Mouse (Mus musculus) kidney, embryonic 16.5 days (tissue): ENCODE results near the gene Fcgr3. TPM values are rescaled to one million over a fixed set of nuclear protein-coding genes. Genes with fewer than 3 reads are reported as not detected.

Source experiments
- ATAC-seq: fragments of 200-750 bp; cut with Nextera tagmentation; 2 replicates; pipeline ENCODE4 v1.8.0; 2017; ENCODE audit warnings: moderate TSS enrichment; ENCODE audit not compliant: low FRiP score, low TSS enrichment
- H3K27ac ChIP-seq: fragments of 300-500 bp; sonication (generic); 2 replicates; pipeline ENCODE4 v1.5.1; 2014; ENCODE audit warnings: low read length
- H3K27me3 ChIP-seq: fragments of 300-500 bp; sonication (generic); 2 replicates; pipeline ENCODE4 v1.6.1; 2014; ENCODE audit warnings: low read length, control low read depth, mixed read lengths; ENCODE audit not compliant: insufficient read depth
- H3K36me3 ChIP-seq: fragments of 300-500 bp; sonication (generic); 2 replicates; pipeline ENCODE4 v1.6.1; 2014; ENCODE audit warnings: low read length, control low read depth, mixed read lengths; ENCODE audit not compliant: insufficient read depth
- H3K4me1 ChIP-seq: fragments of 300-500 bp; sonication (generic); 2 replicates; pipeline ENCODE4 v1.6.1; 2014; ENCODE audit warnings: low read length, control low read depth, mixed read lengths; ENCODE audit not compliant: insufficient read depth
- H3K4me2 ChIP-seq: fragments of 300-500 bp; sonication (generic); replicated peaks from 2 replicates; pipeline ENCODE4 v1.6.1; 2014; ENCODE audit warnings: low read depth, low read length
- H3K4me3 ChIP-seq: fragments of 300-500 bp; sonication (generic); 2 replicates; pipeline ENCODE4 v1.5.1; 2014; ENCODE audit warnings: mild to moderate bottlenecking, low read length
- H3K9ac ChIP-seq: fragments of 300-500 bp; sonication (generic); replicated peaks from 2 replicates; pipeline ENCODE4 v1.6.1; 2014; ENCODE audit warnings: low read length
- H3K9me3 ChIP-seq: fragments of 300-500 bp; sonication (generic); 2 replicates; pipeline ENCODE4 v1.6.1; 2016; ENCODE audit warnings: low read length, control low read depth
- WGBS: fragments of 180-500 bp; shearing (Covaris S2); extraction: QIAGEN DNeasy Blood & Tissue Kit; methylation state at CpG from one replicate; pipeline ENCODE4 v1.1.7; 2014; 5-methylcytosine and 5-hydroxymethylcytosine counted together
- polyA plus RNA-seq: library from polyadenylated mRNA; unstranded; fragments of >200 nt; fragmentation: Nextera tagmentation; extraction: Ambion mirVana; gene quantifications from 2 replicates; pipeline ENCODE4 v1.2.1, GENCODE M21; 2015

Gene Fcgr3
- polyA plus RNA-seq, 1 experiment from 2014 or later = 9.0 TPM

DNA sequence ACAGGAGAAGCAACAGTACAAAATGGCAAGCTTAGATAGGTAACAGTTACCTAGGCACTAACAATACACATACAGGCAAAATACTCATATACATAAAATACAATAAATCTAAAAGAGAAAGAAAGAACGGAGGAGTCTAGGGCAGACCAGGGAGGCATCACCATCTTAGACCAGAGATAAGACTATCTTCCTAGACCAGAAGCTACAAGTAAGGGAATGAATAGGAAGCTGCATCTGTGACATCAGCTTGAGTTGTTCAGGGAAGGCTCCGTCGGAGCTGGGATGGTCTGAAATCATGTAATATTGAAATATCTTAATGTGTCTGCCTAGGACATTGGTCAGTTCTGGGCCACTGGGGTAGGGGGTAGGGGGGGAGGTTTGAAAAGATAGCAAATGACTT lies 33.0 kb downstream of the Fcgr3 start:
- Histone ChIP-seq H3K9ac (no peak overlapping the region), H3K27me3 (peaks cover 24% of the 10 kb centered on the region), H3K27ac (no peak overlapping the region), H3K4me1 (peaks cover 10% of the 10 kb centered on the region), H3K36me3 (no peaks in the 10 kb centered on the region), H3K4me2 (no peak overlapping the region), H3K4me3 (no peak overlapping the region), H3K9me3 (no peaks in the 10 kb centered on the region)
- ATAC-seq = no peak
- 91% methylated on average over 3 of the region's 3 CpGs for WGBS

DNA sequence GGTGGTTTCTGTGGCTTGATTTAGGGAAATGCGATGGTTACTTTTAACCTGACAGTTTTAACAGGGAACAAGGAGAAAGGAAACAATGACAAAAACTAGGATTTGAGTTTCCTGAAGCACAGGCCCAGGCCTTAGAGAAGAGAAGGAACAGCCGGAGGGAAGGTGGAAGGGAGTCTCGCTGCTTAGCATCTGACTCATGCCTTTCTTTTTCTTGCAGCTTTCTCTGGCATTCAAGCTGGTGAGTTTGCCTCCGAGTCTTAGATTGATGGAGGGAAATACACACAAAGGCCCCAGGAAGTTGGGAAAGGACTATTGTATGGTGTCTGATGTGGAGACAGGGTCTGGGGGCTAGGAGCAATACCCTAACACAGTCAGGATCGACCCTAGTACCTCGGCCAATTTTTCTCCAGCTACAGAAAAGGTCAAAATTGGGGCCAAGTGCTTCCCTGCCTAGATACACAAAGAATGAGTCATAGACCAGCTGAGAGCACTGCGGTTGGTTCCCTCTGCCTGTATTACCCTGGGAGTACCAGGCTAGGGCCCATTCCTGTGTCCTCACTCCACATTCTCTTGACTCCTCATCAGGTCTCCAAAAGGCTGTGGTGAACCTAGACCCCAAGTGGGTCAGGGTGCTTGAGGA lies 45.3 kb downstream of the Fcgr3 start:
- 79% methylated on average over 7 of the region's 7 CpGs for WGBS
- H3K4me2 ChIP-seq = no peak overlapping the region

DNA sequence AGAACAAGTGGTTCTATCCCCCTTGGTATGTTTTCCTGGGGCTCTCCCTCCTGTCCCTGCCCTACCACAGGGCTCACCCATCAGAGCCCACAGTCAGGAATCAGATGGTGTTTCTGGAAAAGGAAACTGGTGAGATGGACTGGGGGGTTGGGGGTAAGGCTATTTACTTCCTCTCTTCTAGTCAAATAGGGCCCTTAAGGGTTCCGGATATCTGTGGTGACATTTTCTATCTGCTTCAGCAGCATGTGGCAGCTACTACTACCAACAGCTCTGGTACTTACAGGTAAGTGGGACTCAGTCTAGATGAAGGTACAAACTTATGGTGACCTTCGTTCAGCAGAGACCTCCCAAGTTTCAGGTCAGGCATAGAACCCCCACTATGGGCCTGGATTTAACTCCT lies 46.0 kb downstream of the Fcgr3 start, which contains the start of gene Fcgr4:
TSS of gene Fcgr4 (plus strand) at position 184 of the 400 bp plus-strand sequence.
- ATAC-seq = no peak
- no peaks in the 10 kb centered on the region for H3K27me3 ChIP-seq
- no peak within 1 kb of the TSS for H3K4me2 ChIP-seq
- H3K36me3 ChIP-seq = no peaks in the 10 kb centered on the region
- no peaks in the 10 kb centered on the region for H3K9me3 ChIP-seq
- H3K4me3 ChIP-seq = no peak within 1 kb of the TSS
- no peak within 1 kb of the TSS for H3K9ac ChIP-seq
- H3K27ac ChIP-seq = no peak within 1 kb of the TSS
- no peaks in the 10 kb centered on the region for H3K4me1 ChIP-seq
- WGBS = 90% methylated on average over 2 of the region's 2 CpGs

More for the DNA sequence above, 45.3 kb downstream of the Fcgr3 start:
- no peak overlapping the region for H3K4me3 ChIP-seq
- no peak overlapping the region for H3K9ac ChIP-seq
- H3K9me3 ChIP-seq = no peaks in the 10 kb centered on the region
- H3K27me3 ChIP-seq = no peaks in the 10 kb centered on the region
- no peaks in the 10 kb centered on the region for H3K36me3 ChIP-seq
- no peaks in the 10 kb centered on the region for H3K4me1 ChIP-seq
- no peak overlapping the region for H3K27ac ChIP-seq
- ATAC-seq = no peak

GRCm38 (mm10) chr1:171017468-171018158 lies 47.1 kb downstream of the Fcgr3 start:
- no peak for ATAC-seq
- H3K9me3 ChIP-seq = no peaks in the 10 kb centered on the region
- no peak overlapping the region for H3K27ac ChIP-seq
- H3K27me3 ChIP-seq = no peaks in the 10 kb centered on the region
- H3K9ac ChIP-seq = no peak overlapping the region
- no peaks in the 10 kb centered on the region for H3K4me1 ChIP-seq
- no peaks in the 10 kb centered on the region for H3K36me3 ChIP-seq
- 32% methylated on average over 6 of the region's 6 CpGs for WGBS
- H3K4me2 ChIP-seq = no peak overlapping the region
- no peak overlapping the region for H3K4me3 ChIP-seq

GRCm38 (mm10) chr1:171016676-171017356 lies 47.9 kb downstream of the Fcgr3 start:
- H3K27me3 ChIP-seq = no peaks in the 10 kb centered on the region
- no peak for ATAC-seq
- WGBS = 80% methylated on average over 6 of the region's 6 CpGs
- no peak overlapping the region for H3K4me2 ChIP-seq
- H3K9me3 ChIP-seq = no peaks in the 10 kb centered on the region
- no peak overlapping the region for H3K9ac ChIP-seq
- H3K36me3 ChIP-seq = no peaks in the 10 kb centered on the region
- H3K4me1 ChIP-seq = no peaks in the 10 kb centered on the region
- H3K27ac ChIP-seq = no peak overlapping the region
- H3K4me3 ChIP-seq = no peak overlapping the region

DNA sequence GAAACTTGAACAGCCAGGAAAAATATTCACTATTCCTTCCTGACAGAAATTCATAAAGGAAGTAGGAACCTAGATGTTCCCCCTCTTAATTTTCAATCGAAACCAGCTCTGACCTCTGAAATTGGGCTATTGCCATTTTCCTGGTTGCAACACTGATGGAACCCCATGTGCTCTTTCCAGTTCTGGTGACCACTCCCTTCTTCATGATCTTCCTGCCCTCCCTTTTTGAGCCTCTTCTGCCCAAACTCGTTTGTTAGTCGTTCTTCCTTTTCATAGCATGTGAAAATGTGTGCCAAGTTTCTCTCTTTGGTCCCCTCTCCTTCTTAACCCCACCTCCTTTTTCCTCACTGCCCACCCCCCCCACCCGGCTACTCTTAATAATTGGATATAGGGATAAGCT lies 53.0 kb downstream of the Fcgr3 start:
- no peaks in the 10 kb centered on the region for H3K36me3 ChIP-seq
- H3K27ac ChIP-seq = no peak overlapping the region
- no peak overlapping the region for H3K4me3 ChIP-seq
- H3K27me3 ChIP-seq = no peaks in the 10 kb centered on the region
- no peak overlapping the region for H3K4me2 ChIP-seq
- WGBS = 85% methylated on average over 4 of the region's 4 CpGs
- H3K9ac ChIP-seq = no peak overlapping the region
- H3K9me3 ChIP-seq = peaks cover 3% of the 10 kb centered on the region; the same call in 1 of the 2 replicates
- no peak for ATAC-seq
- no peaks in the 10 kb centered on the region for H3K4me1 ChIP-seq

GRCm38 (mm10) chr1:171006905-171007304 lies 57.8 kb downstream of the Fcgr3 start:
- Histone ChIP-seq H3K4me3 (no peak overlapping the region), H3K27me3 (no peaks in the 10 kb centered on the region), H3K36me3 (no peaks in the 10 kb centered on the region), H3K4me1 (no peaks in the 10 kb centered on the region), H3K4me2 (no peak overlapping the region), H3K9me3 (peaks cover 3% of the 10 kb centered on the region; the same call in 1 of the 2 replicates), H3K9ac (no peak overlapping the region), H3K27ac (no peak overlapping the region)
- WGBS = 88% methylated on average over 2 of the region's 2 CpGs
- no peak for ATAC-seq

- H3K27me3 ChIP-seq = no peaks in the 10 kb centered on the region
- H3K4me2 ChIP-seq = no peak overlapping the region
- no peak overlapping the region for H3K4me3 ChIP-seq
- WGBS = 86% methylated on average over 4 of the region's 4 CpGs
- ATAC-seq = no peak
- H3K9me3 ChIP-seq = peaks cover 3% of the 10 kb centered on the region; the same call in 1 of the 2 replicates
- no peak overlapping the region for H3K9ac ChIP-seq
- H3K36me3 ChIP-seq = no peaks in the 10 kb centered on the region
- H3K27ac ChIP-seq = no peak overlapping the region
- no peaks in the 10 kb centered on the region for H3K4me1 ChIP-seq
Observed at GRCm38 (mm10) chr1:171006335-171006734, 58.4 kb downstream of the Fcgr3 start.

GRCm38 (mm10) chr1:171005586-171005985 lies 59.1 kb downstream of the Fcgr3 start:
- no peak overlapping the region for H3K9ac ChIP-seq
- H3K4me3 ChIP-seq = no peak overlapping the region
- H3K27me3 ChIP-seq = no peaks in the 10 kb centered on the region
- H3K27ac ChIP-seq = no peak overlapping the region
- peaks cover 3% of the 10 kb centered on the region; the same call in 1 of the 2 replicates for H3K9me3 ChIP-seq
- H3K4me1 ChIP-seq = no peaks in the 10 kb centered on the region
- no peak overlapping the region for H3K4me2 ChIP-seq
- ATAC-seq = no peak
- no peaks in the 10 kb centered on the region for H3K36me3 ChIP-seq

- H3K4me1 ChIP-seq = no peaks in the 10 kb centered on the region
- H3K9me3 ChIP-seq = peaks cover under 1% of the 10 kb centered on the region; the same call in 1 of the 2 replicates
- no peak overlapping the region for H3K4me2 ChIP-seq
- H3K27me3 ChIP-seq = no peaks in the 10 kb centered on the region
- no peak overlapping the region for H3K27ac ChIP-seq
- no peak for ATAC-seq
- H3K36me3 ChIP-seq = no peaks in the 10 kb centered on the region
- H3K4me3 ChIP-seq = no peak overlapping the region
- H3K9ac ChIP-seq = no peak overlapping the region
- WGBS = 63% methylated on average over 6 of the region's 6 CpGs
Observed at GRCm38 (mm10) chr1:171005081-171005480, 59.7 kb downstream of the Fcgr3 start.
